Mouse (Mus musculus) brain, adult 2 months (tissue): Measurements from ENCODE around the gene Tspan33.

ENCODE experiments used
- DNase-seq: peaks from one replicate; pipeline ENCODE4 v3.0.0; 2011; ENCODE audit warnings: low read depth, low spot score

Gene Tspan33

GRCm38 (mm10) chr6:29697548-29697947 is 3.5 kb downstream of the Tspan33 start:
- no peak for DNase-seq

GRCm38 (mm10) chr6:29699085-29699745 is 5.2 kb downstream of the Tspan33 start:
- DNase-seq: no peak

- DNase-seq: no peak
These were observed 7.0 kb downstream of the Tspan33 start for GRCm38 (mm10) chr6:29701051-29701450.

GRCm38 (mm10) chr6:29702126-29702525 is 8.1 kb downstream of the Tspan33 start:
- no peak for DNase-seq

- no peak for DNase-seq
These were observed 10.1 kb downstream of the Tspan33 start for GRCm38 (mm10) chr6:29704143-29704542.

- DNase-seq: no peak
These were observed 13.9 kb downstream of the Tspan33 start for GRCm38 (mm10) chr6:29707902-29708301.

GRCm38 (mm10) chr6:29711318-29711717 is 17.3 kb downstream of the Tspan33 start:
- DNase-seq: no peak

GRCm38 (mm10) chr6:29712011-29712584 is 18.1 kb downstream of the Tspan33 start:
- peak; percentile 86 for DNase-seq

GRCm38 (mm10) chr6:29716624-29717365 is 22.8 kb downstream of the Tspan33 start:
- DNase-seq: peak; percentile 67

- DNase-seq: peak; percentile 54
These were observed 23.5 kb downstream of the Tspan33 start for GRCm38 (mm10) chr6:29717541-29717940.

- peak; percentile 81 for DNase-seq
These were observed 24.0 kb downstream of the Tspan33 start for GRCm38 (mm10) chr6:29717952-29718521.

- DNase-seq: peak; percentile 86
These were observed 24.9 kb downstream of the Tspan33 start for GRCm38 (mm10) chr6:29718894-29719329.

- no peak for DNase-seq
These were observed 27.9 kb downstream of the Tspan33 start for GRCm38 (mm10) chr6:29721890-29722289.

- no peak for DNase-seq
These were observed 32.7 kb downstream of the Tspan33 start for GRCm38 (mm10) chr6:29726576-29727200.

- DNase-seq: no peak
These were observed 34.0 kb downstream of the Tspan33 start for GRCm38 (mm10) chr6:29728035-29728434.

- DNase-seq: no peak
These were observed 35.5 kb downstream of the Tspan33 start for GRCm38 (mm10) chr6:29729491-29729890.

GRCm38 (mm10) chr6:29735336-29735688 is 41.3 kb downstream of the Tspan33 start, which contains the start of gene Smo:
TSS of gene Smo (plus strand) at chr6:29735503.
- no peak for DNase-seq

- DNase-seq: peak; percentile 47
These were observed 41.8 kb downstream of the Tspan33 start for GRCm38 (mm10) chr6:29735689-29736451.

- DNase-seq: no peak
These were observed 42.8 kb downstream of the Tspan33 start for GRCm38 (mm10) chr6:29736610-29737458.

GRCm38 (mm10) chr6:29751466-29752152 is 57.6 kb downstream of the Tspan33 start:
- peak; percentile 81 for DNase-seq
